Mouse (Mus musculus): ENCODE results near the gene Pigyl. TPM values are rescaled to one million over a fixed set of nuclear protein-coding genes. Genes with fewer than 3 reads are reported as not detected.

Pigyl gene
- polyA plus RNA-seq, 1 experiment from 2014 or later, result 99.2 TPM

- no peak within 1 kb of the TSS for H3K4me3 ChIP-seq (ENCODE audit: low read depth, low read length)
- no peak within 1 kb of the TSS for H3K9ac ChIP-seq (ENCODE audit: low read length)
- H3K9me3 ChIP-seq (ENCODE audit: control insufficient read depth, low read length), result no peaks in the 10 kb centered on the region
- no peak for TF ChIP-seq CTCF (IDR thresholded peaks at IDR 0.05; ENCODE audit: low read depth)
- no peak for TF ChIP-seq EP300 (optimal IDR thresholded peaks at IDR 0.05)
- DNase-seq (ENCODE audit: low spot score) (peak; percentile 28), ATAC-seq (ENCODE audit: low FRiP score, low TSS enrichment) (no peak)
- H3K36me3 ChIP-seq (ENCODE audit: control insufficient read depth, insufficient read depth, low read length), result no peaks in the 10 kb centered on the region
- peak within 1 kb of the TSS; percentile 9; the same call in 1 of the 2 replicates for H3K27ac ChIP-seq (replicated peaks)
- no peaks in the 10 kb centered on the region for H3K27me3 ChIP-seq (ENCODE audit: control insufficient read depth, insufficient read depth, low read length)
- H3K4me1 ChIP-seq (replicated peaks; ENCODE audit: control insufficient read depth, insufficient read depth), result peaks cover 5% of the 10 kb centered on the region; the same call in 1 of the 2 replicates
- no peak within 1 kb of the TSS for H3K4me2 ChIP-seq (replicated peaks; ENCODE audit: low read depth)
- WGBS, result 65% methylated on average over 7 of the region's 7 CpGs
Measured at GRCm38 (mm10) chr9:22135644-22136390, 20.8 kb upstream of the Pigyl start, which contains the start of gene Acp5. Gene Acp5, minus strand, starts transcription at chr9:22135711.

- ATAC-seq (ENCODE audit: low FRiP score, low TSS enrichment) (peak; percentile 58), DNase-seq (ENCODE audit: low spot score) (peak; percentile 45)
- Histone ChIP-seq H3K9me3 (ENCODE audit: control insufficient read depth, low read length) (no peaks in the 10 kb centered on the region), H3K27ac (replicated peaks) (0 out of 2 replicates have a peak overlapping the region, but pooled peaks have one; percentile 9), H3K27me3 (ENCODE audit: control insufficient read depth, insufficient read depth, low read length) (no peaks in the 10 kb centered on the region), H3K4me3 (ENCODE audit: low read depth, low read length) (no peak overlapping the region), H3K9ac (ENCODE audit: low read length) (no peak overlapping the region), H3K4me1 (replicated peaks; ENCODE audit: control insufficient read depth, insufficient read depth) (no peaks in the 10 kb centered on the region; the same call in 1 of the 2 replicates), H3K36me3 (ENCODE audit: control insufficient read depth, insufficient read depth, low read length) (no peaks in the 10 kb centered on the region), H3K4me2 (replicated peaks; ENCODE audit: low read depth) (no peak overlapping the region)
- 24% methylated on average over 23 of the region's 23 CpGs for WGBS
- TF ChIP-seq CTCF (IDR thresholded peaks at IDR 0.05; ENCODE audit: low read depth) (no peak), EP300 (optimal IDR thresholded peaks at IDR 0.05) (no peak)
Measured at GRCm38 (mm10) chr9:22136765-22137547, 19.7 kb upstream of the Pigyl start.

GRCm38 (mm10) chr9:22138480-22138879 is 18.2 kb upstream of the Pigyl start:
- Histone ChIP-seq H3K4me1 (replicated peaks; ENCODE audit: control insufficient read depth, insufficient read depth) (no peaks in the 10 kb centered on the region), H3K9ac (ENCODE audit: low read length) (no peak overlapping the region), H3K27me3 (ENCODE audit: control insufficient read depth, insufficient read depth, low read length) (no peaks in the 10 kb centered on the region), H3K27ac (replicated peaks) (no peak overlapping the region), H3K4me2 (replicated peaks; ENCODE audit: low read depth) (no peak overlapping the region), H3K4me3 (ENCODE audit: low read depth, low read length) (no peak overlapping the region), H3K36me3 (ENCODE audit: control insufficient read depth, insufficient read depth, low read length) (no peaks in the 10 kb centered on the region), H3K9me3 (ENCODE audit: control insufficient read depth, low read length) (no peaks in the 10 kb centered on the region)
- ATAC-seq (ENCODE audit: low FRiP score, low TSS enrichment) (no peak), DNase-seq (ENCODE audit: low spot score) (peak; percentile 58)
- TF ChIP-seq CTCF (IDR thresholded peaks at IDR 0.05; ENCODE audit: low read depth) (peak; percentile 91), EP300 (optimal IDR thresholded peaks at IDR 0.05) (no peak)
- WGBS, result 37% methylated on average over 2 of the region's 2 CpGs

GRCm38 (mm10) chr9:22139746-22140145 is 16.9 kb upstream of the Pigyl start:
- no peaks in the 10 kb centered on the region for H3K27me3 ChIP-seq (ENCODE audit: control insufficient read depth, insufficient read depth, low read length)
- H3K9me3 ChIP-seq (ENCODE audit: control insufficient read depth, low read length), result no peaks in the 10 kb centered on the region
- no peaks in the 10 kb centered on the region for H3K4me1 ChIP-seq (replicated peaks; ENCODE audit: control insufficient read depth, insufficient read depth)
- TF ChIP-seq EP300 (optimal IDR thresholded peaks at IDR 0.05), result no peak
- DNase-seq (ENCODE audit: low spot score), result no peak
- no peak overlapping the region for H3K4me3 ChIP-seq (ENCODE audit: low read depth, low read length)
- no peak for ATAC-seq (ENCODE audit: low FRiP score, low TSS enrichment)
- no peaks in the 10 kb centered on the region for H3K36me3 ChIP-seq (ENCODE audit: control insufficient read depth, insufficient read depth, low read length)
- H3K4me2 ChIP-seq (replicated peaks; ENCODE audit: low read depth), result no peak overlapping the region
- no peak overlapping the region for H3K9ac ChIP-seq (ENCODE audit: low read length)
- 90% methylated on average over 5 of the region's 5 CpGs for WGBS
- H3K27ac ChIP-seq (replicated peaks), result no peak overlapping the region

- 49% methylated on average over 17 of the region's 17 CpGs for WGBS
- Histone ChIP-seq H3K9ac (ENCODE audit: low read length) (no peak overlapping the region), H3K4me3 (ENCODE audit: low read depth, low read length) (no peak overlapping the region), H3K27ac (replicated peaks) (no peak overlapping the region), H3K9me3 (ENCODE audit: control insufficient read depth, low read length) (no peaks in the 10 kb centered on the region), H3K36me3 (ENCODE audit: control insufficient read depth, insufficient read depth, low read length) (no peaks in the 10 kb centered on the region), H3K4me2 (replicated peaks; ENCODE audit: low read depth) (no peak overlapping the region), H3K4me1 (replicated peaks; ENCODE audit: control insufficient read depth, insufficient read depth) (no peaks in the 10 kb centered on the region), H3K27me3 (ENCODE audit: control insufficient read depth, insufficient read depth, low read length) (no peaks in the 10 kb centered on the region)
- DNase-seq (ENCODE audit: low spot score), result peak; percentile 88
- TF ChIP-seq EP300 (optimal IDR thresholded peaks at IDR 0.05), result no peak
- peak; percentile 98 for TF ChIP-seq CTCF (IDR thresholded peaks at IDR 0.05; ENCODE audit: low read depth)
- ATAC-seq (ENCODE audit: low FRiP score, low TSS enrichment), result peak; percentile 72
Measured at GRCm38 (mm10) chr9:22143108-22144037, 13.3 kb upstream of the Pigyl start.

Measured in stomach, postnatal 0 days (tissue).